Mouse (Mus musculus): ENCODE measurements around the gene Vmn2r15. TPM values are rescaled to one million over a fixed set of nuclear protein-coding genes. Genes with fewer than 3 reads are reported as not detected.

The Vmn2r15 gene
- polyA plus RNA-seq (2016; fragmentation: Nextera tagmentation; extraction: Ambion mirVana), result not detected in 2 replicates

GRCm38 (mm10) chr5:109297544-109297943, at the start of gene Vmn2r15:
Vmn2r15 (minus strand) TSS chr5:109297644.
- no peak for DNase-seq (ENCODE audit: low spot score)
- Histone ChIP-seq H3K9me3 (no peaks in the 10 kb centered on the region), H3K27me3 (ENCODE audit: insufficient read depth, poor library complexity, severe bottlenecking) (no peaks in the 10 kb centered on the region), H3K4me3 (no peak within 1 kb of the TSS), H3K4me1 (no peaks in the 10 kb centered on the region), H3K27ac (no peak within 1 kb of the TSS), H3K36me3 (no peaks in the 10 kb centered on the region)
- 43% methylated on average over 3 of the region's 3 CpGs for WGBS

GRCm38 (mm10) chr5:109329862-109330261, 32.4 kb upstream of the Vmn2r15 start, which contains the start of gene Vmn2r16:
Vmn2r16 (plus strand) TSS chr5:109330162.
- H3K27ac ChIP-seq, result no peak within 1 kb of the TSS
- H3K4me1 ChIP-seq, result no peaks in the 10 kb centered on the region
- WGBS, result 50% methylated on average over 2 of the region's 2 CpGs
- no peaks in the 10 kb centered on the region for H3K36me3 ChIP-seq
- peaks cover 14% of the 10 kb centered on the region for H3K9me3 ChIP-seq
- no peaks in the 10 kb centered on the region for H3K27me3 ChIP-seq (ENCODE audit: insufficient read depth, poor library complexity, severe bottlenecking)
- DNase-seq (ENCODE audit: low spot score), result no peak
- no peak within 1 kb of the TSS for H3K4me3 ChIP-seq

- Histone ChIP-seq H3K4me3 (no peak overlapping the region), H3K4me1 (no peaks in the 10 kb centered on the region), H3K9me3 (peaks cover 2% of the 10 kb centered on the region; the same call in 1 of the 2 replicates), H3K27ac (no peak overlapping the region), H3K36me3 (no peaks in the 10 kb centered on the region), H3K27me3 (ENCODE audit: insufficient read depth, poor library complexity, severe bottlenecking) (no peaks in the 10 kb centered on the region)
- WGBS, result 74% methylated on average over 3 of the region's 3 CpGs
- no peak for DNase-seq (ENCODE audit: low spot score)
Measured at GRCm38 (mm10) chr5:109294655-109295054, 2.8 kb downstream of the Vmn2r15 start.

Other genes with a start within 250 kb of the Vmn2r15 start
- gene Vmn2r11, start 238.1 kb downstream of the Vmn2r15 start, polyA plus RNA-seq (2016; fragmentation: Nextera tagmentation; extraction: Ambion mirVana), result not detected in 2 replicates
- not detected in 2 replicates for gene Vmn2r12, start 199.7 kb downstream of the Vmn2r15 start, polyA plus RNA-seq (2016; fragmentation: Nextera tagmentation; extraction: Ambion mirVana)
- gene Vmn2r13, start 105.4 kb downstream of the Vmn2r15 start, polyA plus RNA-seq (2016; fragmentation: Nextera tagmentation; extraction: Ambion mirVana), result not detected in 2 replicates
- gene Vmn2r14, start 72.9 kb downstream of the Vmn2r15 start, polyA plus RNA-seq (2016; fragmentation: Nextera tagmentation; extraction: Ambion mirVana), result not detected in 2 replicates
- gene Vmn2r16, start 32.5 kb upstream of the Vmn2r15 start, polyA plus RNA-seq (2016; fragmentation: Nextera tagmentation; extraction: Ambion mirVana), result not detected in 2 replicates
- not detected in 2 replicates for gene Vmn2r17, start 122.0 kb upstream of the Vmn2r15 start, polyA plus RNA-seq (2016; fragmentation: Nextera tagmentation; extraction: Ambion mirVana)

Data from heart, embryonic 10.5 days (tissue).